Mouse (Mus musculus): ENCODE data around the gene Ptprr. TPM values are rescaled to one million over a fixed set of nuclear protein-coding genes. Genes with fewer than 3 reads are reported as not detected.

Gene Ptprr
- polyA plus RNA-seq, 1 experiment from 2014 or later, result 0.85 TPM

Other genes starting within 250 kb of the Ptprr start
- 0.34 and 0.76 TPM in 2 replicates for gene Tspan8, start 201.4 kb upstream of the Ptprr start, polyA plus RNA-seq (2016; fragmentation: Nextera tagmentation; extraction: Ambion mirVana)
- gene 4933416C03Rik, start 95.7 kb downstream of the Ptprr start, polyA plus RNA-seq (2016; fragmentation: Nextera tagmentation; extraction: Ambion mirVana), result not detected in 2 replicates